Mouse (Mus musculus): ENCODE data around the gene Ube3a.

The Ube3a gene

DNA sequence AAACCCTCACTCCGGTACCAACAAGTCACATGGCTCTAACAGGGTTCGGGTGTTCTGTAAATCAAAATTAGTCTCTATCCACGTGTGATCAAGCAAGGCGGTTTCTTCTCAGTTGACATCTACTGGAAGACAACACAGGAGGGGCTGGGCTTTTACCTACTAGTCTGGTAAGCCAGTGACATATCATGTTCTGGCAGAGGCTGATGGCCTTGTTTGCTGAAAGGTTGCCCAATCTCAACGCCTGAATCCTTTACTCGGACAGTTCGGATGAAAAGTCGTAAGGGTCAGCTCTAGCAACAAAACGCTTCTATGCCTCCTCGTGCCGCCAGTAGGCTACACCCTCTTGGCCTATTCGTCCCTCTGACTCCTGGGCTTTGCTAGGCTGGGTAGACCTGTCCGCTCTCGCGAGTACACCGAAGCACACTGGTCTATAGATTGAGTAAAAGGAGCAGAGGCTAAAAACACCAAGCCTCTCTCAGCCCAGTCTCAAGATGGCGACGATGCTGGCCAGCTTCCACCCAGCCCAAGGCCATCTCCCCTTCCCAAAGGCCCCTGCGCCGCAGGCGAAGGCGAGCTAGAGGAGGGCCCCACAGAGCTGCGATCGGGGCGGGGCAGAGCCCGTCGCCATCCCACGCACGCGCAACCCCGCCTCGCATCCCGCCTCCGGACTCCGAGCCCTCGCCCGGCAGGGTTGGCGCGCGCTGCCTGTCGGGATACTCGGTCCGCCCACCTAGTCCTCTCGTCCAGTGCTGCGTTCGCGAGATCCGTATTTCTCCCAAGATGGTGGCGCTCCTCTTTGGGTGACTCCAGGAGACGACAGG is at the start of gene Ube3a:
Gene Ube3a (plus strand): TSS at position 706 of the 821 bp plus-strand sequence.
- peak; percentile 94 for DNase-seq (ENCODE audit: low spot score in 2 of 2)

DNA sequence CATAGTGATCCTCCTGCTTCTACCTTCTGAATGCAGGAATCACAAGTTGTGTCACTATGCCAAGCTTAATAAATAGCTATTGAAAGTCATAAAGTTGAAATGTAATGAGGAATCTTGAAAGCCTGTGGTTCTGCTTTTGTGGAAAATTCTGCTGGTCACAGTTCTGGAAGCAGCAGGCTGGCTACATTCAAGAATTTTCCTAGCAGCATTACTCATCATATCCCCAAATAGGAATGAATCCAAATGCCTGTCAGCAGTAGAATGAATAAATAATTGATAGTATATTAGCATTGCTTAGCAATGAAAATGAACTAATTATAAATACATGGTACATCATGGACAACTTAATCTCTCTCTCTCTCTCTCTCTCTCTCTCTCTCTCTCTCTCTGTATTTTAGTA is 35.7 kb upstream of the Ube3a start:
- DNase-seq (ENCODE audit: low spot score in 2 of 2) = no peak

DNA sequence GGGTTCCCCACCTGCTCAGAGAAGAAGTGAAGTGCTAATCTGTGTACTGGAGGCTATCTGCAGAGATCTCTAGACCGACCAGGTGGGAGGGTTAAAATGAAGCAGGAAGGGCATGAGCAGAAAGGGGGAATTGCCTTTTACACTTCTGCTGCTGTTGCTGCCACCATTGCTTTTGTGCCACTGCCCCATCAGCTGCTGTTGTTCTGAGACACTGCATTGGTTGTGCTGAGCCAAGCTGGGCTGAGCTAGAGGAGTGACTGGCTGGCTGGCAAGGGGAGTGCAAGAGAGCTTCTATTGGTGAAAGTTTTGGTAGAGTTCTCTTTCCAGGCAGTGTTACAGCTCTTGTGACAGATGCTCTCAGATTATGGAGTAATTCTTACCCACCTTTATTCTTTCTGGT is 13.6 kb upstream of the Ube3a start:
- no peak for DNase-seq (ENCODE audit: low spot score in 2 of 2)

DNA sequence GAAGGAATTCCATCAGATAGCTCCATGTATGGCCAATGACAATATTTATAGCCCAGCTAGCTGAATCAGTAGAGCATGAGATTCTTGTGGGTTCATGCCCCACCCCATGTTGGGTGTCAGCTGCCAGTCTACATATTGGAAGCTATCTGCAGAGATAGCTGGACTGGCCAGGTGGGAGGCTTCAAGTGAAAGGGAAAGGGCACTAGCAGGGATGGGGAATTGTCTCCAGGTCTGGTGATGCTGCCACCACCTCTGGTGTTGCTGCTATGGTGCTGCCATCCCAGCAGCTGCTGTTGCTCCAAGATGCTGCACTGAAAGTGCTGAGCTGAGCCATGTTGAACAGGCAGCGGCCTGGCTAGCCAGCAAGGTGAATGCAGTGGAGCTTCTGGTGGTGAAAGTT is 7.3 kb upstream of the Ube3a start:
- no peak for DNase-seq (ENCODE audit: low spot score in 2 of 2)

DNA sequence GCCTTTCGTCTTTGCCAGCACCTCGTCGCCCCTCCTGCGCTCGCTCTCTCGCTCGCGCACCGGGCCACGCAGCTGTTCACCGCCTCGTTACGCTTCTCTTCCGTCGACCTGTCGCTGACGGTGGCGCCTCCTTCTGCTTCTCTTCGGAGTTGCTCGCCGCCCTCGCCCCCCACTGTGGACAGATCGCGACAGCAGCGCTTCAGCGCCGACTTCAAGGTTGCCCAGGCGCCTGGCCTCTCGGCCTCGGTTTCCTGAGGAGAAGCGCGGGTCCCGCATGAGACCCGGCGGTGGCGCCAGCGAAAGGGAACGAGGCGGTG is 274 bp downstream of the Ube3a start:
- DNase-seq (ENCODE audit: low spot score in 2 of 2) = peak in 1 of 2 experiments; percentile 81

DNA sequence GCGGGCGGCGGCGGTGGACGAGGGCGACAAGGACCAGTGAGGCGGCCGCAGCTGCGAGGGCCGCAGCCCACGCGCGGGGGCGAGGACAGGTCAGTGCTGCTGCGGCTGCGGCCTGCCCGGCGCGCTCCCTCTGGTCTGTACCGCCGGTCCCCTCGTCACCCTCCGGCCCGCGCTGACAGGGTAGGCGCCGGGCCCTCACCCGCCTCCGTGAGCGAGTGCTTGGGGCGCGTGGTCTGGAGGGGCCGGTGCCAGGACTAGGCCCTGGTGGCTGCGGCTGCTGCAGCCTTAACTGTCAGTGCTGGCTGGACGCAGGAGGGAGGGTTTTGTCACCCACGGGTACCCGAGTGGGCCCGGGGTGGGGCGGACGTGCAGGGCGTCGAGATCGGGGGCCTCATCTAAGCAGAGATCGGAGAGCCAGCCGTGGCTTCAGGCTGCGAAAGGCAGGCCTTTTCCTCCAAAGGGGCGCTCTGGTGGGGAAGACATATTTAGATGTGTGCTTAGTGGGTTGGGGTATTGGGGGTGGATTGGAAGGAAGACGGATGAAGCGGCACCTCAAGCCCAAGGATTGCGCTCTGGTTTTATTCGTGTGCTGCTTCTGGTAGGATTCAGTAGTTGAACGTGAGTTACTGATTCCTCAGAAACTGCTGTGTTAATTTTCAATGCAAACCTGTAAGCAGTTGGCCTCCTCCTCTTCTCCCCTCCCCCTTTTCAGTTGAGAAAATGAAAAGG is 797 bp downstream of the Ube3a start:
- DNase-seq (ENCODE audit: low spot score in 2 of 2) = peak; percentile 44 to 60

DNA sequence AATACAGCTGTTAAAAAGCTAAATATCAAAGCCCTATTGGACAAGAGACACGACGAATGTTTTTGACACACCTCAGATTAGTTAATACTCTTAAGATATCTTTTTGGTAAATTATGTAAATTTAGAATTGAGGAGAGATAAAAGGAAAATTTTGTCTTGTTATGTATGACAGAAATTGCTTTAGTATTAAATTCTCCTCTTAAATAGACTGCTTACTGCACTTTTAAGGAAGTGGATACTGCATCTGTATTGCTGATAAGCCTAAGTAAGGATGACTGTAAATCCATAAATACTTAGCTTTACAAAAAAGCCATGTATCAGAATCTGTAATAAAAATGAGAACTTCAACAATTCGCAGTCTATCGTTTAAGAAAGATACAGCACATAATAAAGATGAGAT is 1.8 kb downstream of the Ube3a start:
- DNase-seq (ENCODE audit: low spot score in 2 of 2) = no peak

DNA sequence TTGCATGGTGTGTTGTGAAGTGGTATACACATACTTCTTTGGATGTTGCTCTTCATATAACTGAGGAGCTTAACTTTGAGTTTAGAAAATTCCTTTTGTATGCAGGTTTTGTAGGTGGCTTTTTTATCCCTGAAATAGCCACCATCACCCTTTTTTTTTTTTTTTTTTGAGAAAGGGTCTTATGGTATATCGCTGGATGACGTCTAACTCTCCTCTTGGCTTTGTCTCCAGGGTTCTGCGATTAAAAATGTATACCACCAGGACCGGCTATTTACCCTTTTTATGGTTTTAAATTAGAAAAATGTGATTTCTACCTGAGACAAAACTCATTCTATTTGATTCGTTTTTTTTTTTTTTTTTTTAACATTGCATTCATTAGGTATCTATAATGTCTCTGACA is 2.2 kb downstream of the Ube3a start:
- no peak for DNase-seq (ENCODE audit: low spot score in 2 of 2)

DNA sequence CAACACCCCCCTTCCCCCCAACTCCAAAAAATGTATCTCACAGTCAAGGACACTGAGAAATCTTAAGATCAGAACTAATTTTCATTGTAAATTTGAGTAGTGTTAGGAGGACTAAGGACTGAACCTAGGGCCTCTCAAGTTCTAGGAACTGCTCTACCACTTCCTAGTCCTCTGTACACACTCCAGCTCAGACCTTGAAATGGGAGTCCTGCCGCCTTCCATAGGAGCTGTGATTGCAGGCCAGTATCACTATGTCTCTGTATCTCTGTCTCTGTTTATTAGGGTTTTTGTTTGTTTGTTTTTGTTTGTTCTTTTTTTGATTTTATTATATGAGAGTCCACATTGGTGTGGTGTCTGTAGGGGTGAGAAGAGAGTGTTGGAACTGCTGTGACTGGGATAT is 3.4 kb downstream of the Ube3a start:
- DNase-seq (ENCODE audit: low spot score in 2 of 2) = no peak

DNA sequence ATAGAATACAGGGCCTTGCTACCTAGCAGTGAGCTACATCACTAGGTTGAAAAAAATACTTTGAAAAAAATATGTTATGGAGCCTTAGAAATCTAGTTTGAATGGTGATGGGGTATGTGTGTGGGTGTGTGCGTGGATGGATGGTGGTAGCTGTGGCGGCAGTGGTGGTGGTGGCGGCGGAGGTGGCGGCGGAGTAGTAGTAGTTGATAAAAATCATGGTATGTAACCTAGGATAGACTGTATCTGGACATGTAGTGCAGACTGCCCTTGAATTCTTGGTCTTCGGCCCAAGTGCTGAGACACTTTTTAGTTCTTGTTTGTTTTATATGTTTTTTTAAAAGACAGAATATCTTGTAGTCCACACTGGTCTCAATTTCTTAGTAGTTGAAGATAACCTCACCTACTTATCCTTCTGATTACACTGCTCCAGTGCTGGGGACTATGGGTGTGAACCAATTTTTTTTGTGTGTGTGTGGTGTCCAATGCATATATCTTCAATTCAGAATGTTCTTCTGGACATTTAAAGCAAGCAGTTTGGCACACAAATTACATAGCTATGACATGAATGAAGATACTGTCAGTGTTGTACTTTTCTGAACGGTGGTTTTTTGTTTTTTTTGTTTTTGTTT is 6.3 kb downstream of the Ube3a start:
- DNase-seq (ENCODE audit: low spot score in 2 of 2) = no peak

DNA sequence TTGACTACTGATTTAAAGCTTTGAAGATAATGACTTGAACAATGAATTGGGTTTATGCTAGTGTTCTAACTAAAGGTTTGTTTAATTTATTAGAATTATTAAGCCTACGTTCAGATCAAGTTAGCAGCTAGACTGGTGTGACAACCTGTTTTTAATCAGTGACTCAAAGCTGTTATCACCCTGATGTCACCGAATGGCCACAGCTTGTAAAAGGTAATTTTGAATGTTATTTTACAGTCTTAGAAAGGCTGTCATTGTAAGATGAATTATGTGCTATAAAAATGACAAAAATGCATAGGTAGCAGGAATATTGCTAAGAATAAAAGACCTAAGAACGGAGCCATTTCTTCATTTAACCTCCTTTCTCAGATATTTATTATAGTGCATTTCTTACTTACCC is 14.7 kb downstream of the Ube3a start:
- no peak for DNase-seq (ENCODE audit: low spot score in 2 of 2)

DNA sequence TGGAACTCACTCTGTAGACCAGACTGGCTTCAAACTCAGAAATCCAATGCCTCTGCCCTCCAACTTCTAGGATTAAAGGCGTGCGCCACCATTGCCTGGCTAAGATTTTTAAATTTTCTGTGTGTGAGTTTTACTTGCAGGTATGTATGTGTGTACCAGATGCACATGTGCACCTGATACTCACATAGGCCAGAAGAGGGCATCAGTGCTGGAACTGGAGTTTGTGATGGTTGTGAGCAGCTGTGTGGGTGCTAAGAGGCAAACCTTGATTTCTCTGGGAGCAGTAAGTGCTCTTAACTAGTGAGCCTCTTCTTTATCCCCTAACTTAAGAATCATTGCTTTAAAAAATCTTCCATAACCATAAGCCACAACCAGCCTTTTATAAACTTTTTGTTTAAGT is 17.0 kb downstream of the Ube3a start:
- peak in 1 of 2 experiments; percentile 6 for DNase-seq (ENCODE audit: low spot score in 2 of 2)

DNA sequence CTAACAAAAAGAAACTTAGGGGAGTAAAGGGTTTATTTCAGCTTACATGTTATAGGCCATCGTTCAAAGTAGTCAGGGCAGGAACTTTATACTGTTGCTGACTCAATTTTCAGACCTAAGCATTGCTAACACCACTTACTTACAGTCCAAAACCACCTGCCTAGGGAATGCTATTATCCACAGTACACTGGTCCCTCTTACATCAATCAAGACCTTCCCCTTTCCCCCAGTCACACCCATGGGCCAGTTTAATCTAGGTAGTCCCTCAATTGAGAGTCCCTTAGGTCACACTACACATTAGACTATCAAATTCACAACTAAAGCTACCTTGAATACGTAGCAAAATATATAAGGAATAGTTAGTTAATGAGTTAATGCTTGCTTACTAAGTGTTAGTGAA is 24.8 kb downstream of the Ube3a start:
- no peak for DNase-seq (ENCODE audit: low spot score in 2 of 2)

DNA sequence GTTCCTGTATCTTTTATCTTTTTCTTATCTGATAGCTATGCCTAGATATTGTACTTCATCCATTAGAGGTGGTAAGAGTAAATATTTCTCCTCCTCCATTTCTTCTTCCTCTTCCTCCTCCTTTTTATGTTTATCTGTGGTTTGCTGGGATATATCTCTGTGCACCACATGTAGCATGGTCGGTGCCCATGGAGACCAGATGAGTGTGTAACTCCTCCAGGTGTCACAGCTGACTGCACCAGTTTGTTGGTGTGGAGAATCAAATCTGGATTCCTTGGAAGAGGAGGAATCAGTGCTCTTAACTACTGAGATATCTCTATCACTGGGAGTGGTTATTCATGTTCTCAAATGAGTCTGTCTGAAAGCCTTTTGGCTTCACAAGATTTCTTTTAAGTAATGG is 37.0 kb downstream of the Ube3a start:
- DNase-seq (ENCODE audit: low spot score in 2 of 2) = no peak

DNA sequence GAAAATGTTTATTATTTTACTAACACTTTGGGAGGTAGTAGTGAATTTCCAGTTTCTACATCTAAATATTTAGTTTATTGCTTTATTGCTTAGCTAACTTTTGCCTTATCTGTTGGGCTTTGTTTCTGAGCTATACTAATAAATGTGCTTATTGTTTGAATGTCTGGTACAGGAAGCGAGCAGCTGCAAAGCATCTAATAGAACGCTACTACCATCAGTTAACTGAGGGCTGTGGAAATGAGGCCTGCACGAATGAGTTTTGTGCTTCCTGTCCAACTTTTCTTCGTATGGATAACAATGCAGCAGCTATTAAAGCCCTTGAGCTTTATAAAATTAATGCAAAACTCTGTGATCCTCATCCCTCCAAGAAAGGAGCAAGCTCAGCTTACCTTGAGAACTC is 43.2 kb downstream of the Ube3a start:
- no peak for DNase-seq (ENCODE audit: low spot score in 2 of 2)

DNA sequence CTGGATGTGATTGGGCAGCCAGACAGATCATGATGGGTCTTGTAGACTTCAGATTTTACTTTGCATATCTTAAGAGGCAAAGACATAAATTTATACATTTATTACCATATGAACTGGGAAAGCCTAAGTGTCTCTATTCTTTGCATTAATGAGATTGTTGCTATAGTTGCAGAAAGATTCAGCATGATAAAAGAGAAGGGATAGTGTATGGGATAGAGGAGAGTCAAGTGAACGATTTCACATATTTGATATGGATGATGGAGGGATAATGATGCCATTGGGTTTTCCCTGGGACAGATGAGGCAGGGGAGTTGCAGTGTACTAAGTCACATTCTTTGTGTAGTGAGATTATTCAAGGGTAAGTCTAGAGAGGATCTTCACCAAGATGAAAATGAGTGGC is 84.0 kb downstream of the Ube3a start:
- no peak for DNase-seq (ENCODE audit: low spot score in 2 of 2)

DNA sequence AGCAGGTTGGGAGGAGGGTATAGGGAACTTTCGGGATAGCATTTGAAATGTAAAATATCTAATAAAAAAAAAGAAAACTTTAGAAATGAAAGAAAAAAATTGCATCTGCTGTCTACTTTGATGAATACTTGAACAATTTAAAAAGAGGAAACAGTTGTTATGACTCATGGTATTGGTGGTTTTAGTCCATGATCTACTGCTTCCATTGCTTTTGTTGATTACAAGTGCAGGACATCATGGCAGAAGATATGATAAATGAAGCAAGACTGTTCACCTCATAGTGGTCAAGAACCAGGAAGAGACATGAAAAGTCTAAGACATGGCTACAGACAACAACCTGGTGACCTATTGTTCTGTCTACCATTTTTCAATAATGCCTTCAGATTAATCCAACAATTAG is 94.2 kb downstream of the Ube3a start:
- no peak for DNase-seq (ENCODE audit: low spot score in 2 of 2)

Data from thymus, postnatal 10 days (tissue).